Comparison of ENCODE assay signal across 9 mouse cellular contexts in genomic region chr9:22051161-22051957, GRCm38 (mm10). TPM values are rescaled to one million over a fixed set of nuclear protein-coding genes. Genes with fewer than 3 reads are reported as not detected.
DNase-seq lines count a peak whose midpoint lies in the region; ATAC-seq and TF ChIP-seq lines count a peak whose summit lies in the region.
"Had no signal": no experiment of that assay in that cellular context is flagged by ENCODE, and none has a peak within 500 bp of the region (broad histone marks: within the 10 kb centered on the region; RNA-seq: fewer than 3 reads in every experiment).

No protein-coding gene starts in this region.

- H3K9me3 ChIP-seq in hindbrain, embryonic 14.5 days (ENCODE audit: control insufficient read depth, low read length) = no peaks in the 10 kb centered on the region
- H3K9me3 ChIP-seq in midbrain, postnatal 0 days (ENCODE audit: low read length) = no peaks in the 10 kb centered on the region

- H3K4me3 ChIP-seq in heart, adult 2 months = peak overlapping the region; percentile 35; the same call in 1 of the 2 replicates
- peak overlapping the region; percentile 76 for H3K4me3 ChIP-seq in testis, adult 2 months (ENCODE audit: control insufficient read depth, low read depth, low read length)
- peak overlapping the region; percentile 96 for H3K4me3 ChIP-seq in hindbrain, embryonic 14.5 days (replicated peaks; ENCODE audit: low read length)
- H3K4me3 ChIP-seq in midbrain, postnatal 0 days (ENCODE audit: low read depth, low read length) = peak overlapping the region; percentile 91

- WGBS in heart, adult 2 months = 3% methylated on average over 66 of the region's 67 CpGs
- under 1% methylated on average over 60 of the region's 67 CpGs for WGBS in hindbrain, embryonic 14.5 days
- 1% methylated on average over 41 of the region's 67 CpGs for WGBS in midbrain, postnatal 0 days

- peaks cover 14% of the 10 kb centered on the region for H3K27me3 ChIP-seq in heart, adult 2 months (ENCODE audit: control insufficient read depth, insufficient read depth, low read length)
- H3K27me3 ChIP-seq in testis, adult 2 months (ENCODE audit: control insufficient read depth, insufficient read depth, low read length) = peaks cover 2% of the 10 kb centered on the region; the same call in 1 of the 2 replicates
- no peaks in the 10 kb centered on the region for H3K27me3 ChIP-seq in hindbrain, embryonic 14.5 days (ENCODE audit: control insufficient read depth, insufficient read depth, low read length)
- no peaks in the 10 kb centered on the region for H3K27me3 ChIP-seq in midbrain, postnatal 0 days (ENCODE audit: insufficient read depth, low read length)

- no peaks in the 10 kb centered on the region for H3K79me2 ChIP-seq in heart, adult 2 months (replicated peaks; ENCODE audit: control insufficient read depth, insufficient read depth, low read length)

- no peak for TF ChIP-seq POLR2A in heart, adult 2 months (IDR thresholded peaks at IDR 0.05; ENCODE audit: insufficient read depth, low read depth, low read length)
- no peak for TF ChIP-seq POLR2A in testis, adult 2 months (IDR thresholded peaks at IDR 0.05; ENCODE audit: control insufficient read depth, low read depth, low read length)

- no peaks in the 10 kb centered on the region for H3K36me3 ChIP-seq in heart, adult 2 months (ENCODE audit: control insufficient read depth, insufficient read depth, low read length)
- no peaks in the 10 kb centered on the region for H3K36me3 ChIP-seq in testis, adult 2 months (ENCODE audit: control insufficient read depth, insufficient read depth, low read length)
- H3K36me3 ChIP-seq in hindbrain, embryonic 14.5 days (replicated peaks; ENCODE audit: control insufficient read depth, insufficient read depth) = no peaks in the 10 kb centered on the region; the same call in 1 of the 2 replicates
- H3K36me3 ChIP-seq in midbrain, postnatal 0 days (ENCODE audit: insufficient read depth, low read length) = no peaks in the 10 kb centered on the region

- H3K4me2 ChIP-seq in hindbrain, embryonic 14.5 days (replicated peaks) = peak overlapping the region; percentile 87
- H3K4me2 ChIP-seq in midbrain, postnatal 0 days (ENCODE audit: low read depth, low read length, poor library complexity, severe bottlenecking) = peak overlapping the region; percentile 71

- no peak overlapping the region for H3K27ac ChIP-seq in heart, adult 2 months
- H3K27ac ChIP-seq in testis, adult 2 months (ENCODE audit: control insufficient read depth, insufficient read depth, low read depth, low read length) = no peak overlapping the region
- H3K27ac ChIP-seq in hindbrain, embryonic 14.5 days = peak overlapping the region; percentile 94
- peak overlapping the region; percentile 96 for H3K27ac ChIP-seq in midbrain, postnatal 0 days (ENCODE audit: low read depth, low read length)

- no peak for TF ChIP-seq EP300 in heart, adult 2 months (IDR thresholded peaks at IDR 0.05; ENCODE audit: insufficient read depth, low read depth, low read length)

- H3K4me1 ChIP-seq in heart, adult 2 months (ENCODE audit: control insufficient read depth, insufficient read depth, low read length) = no peaks in the 10 kb centered on the region
- peaks cover 32% of the 10 kb centered on the region for H3K4me1 ChIP-seq in testis, adult 2 months (ENCODE audit: control insufficient read depth, insufficient read depth, low read length)
- peaks cover 43% of the 10 kb centered on the region for H3K4me1 ChIP-seq in hindbrain, embryonic 14.5 days (replicated peaks; ENCODE audit: control insufficient read depth, insufficient read depth, low read length)
- peaks cover 10% of the 10 kb centered on the region; the same call in 1 of the 2 replicates for H3K4me1 ChIP-seq in midbrain, postnatal 0 days (ENCODE audit: insufficient read depth, low read length)

- intact Hi-C loops in heart, adult 2 months (cut with DNase I) = no loop called here
- intact Hi-C loops in heart, postnatal 10 days (cut with DNase I) = loop anchor here (5.0 kb wide), 1 partner anchor 74 kb away; no protein-coding TSS in a partner anchor

- peak; percentile 35 for ATAC-seq in hindbrain, embryonic 14.5 days (ENCODE audit: low FRiP score)
- ATAC-seq in midbrain, postnatal 0 days (ENCODE audit: low FRiP score) = peak; percentile 45
- ATAC-seq in megakaryocyte progenitor cell, adult 5-6 weeks (replicated peaks; ENCODE audit: poor library complexity) = no peak

- TF ChIP-seq CTCF in heart, adult 2 months (IDR thresholded peaks at IDR 0.05) = no peak
- no peak for TF ChIP-seq CTCF in testis, adult 2 months (IDR thresholded peaks at IDR 0.05; ENCODE audit: control insufficient read depth, insufficient read depth, insufficient replicate concordance, low read depth, low read length)
- TF ChIP-seq CTCF in midbrain, postnatal 0 days (IDR thresholded peaks at IDR 0.05) = no peak

- H3K9ac ChIP-seq in heart, adult 2 months (ENCODE audit: low read depth, low read length) = no peak overlapping the region
- peak overlapping the region; percentile 99 for H3K9ac ChIP-seq in hindbrain, embryonic 14.5 days
- peak overlapping the region; percentile 97 for H3K9ac ChIP-seq in midbrain, postnatal 0 days (replicated peaks; ENCODE audit: low read length, poor library complexity, severe bottlenecking)

- DNase-seq in heart, adult 2 months = no peak
- DNase-seq in heart, postnatal 10 days = no peak
- no peak for DNase-seq in testis, postnatal 14 days (ENCODE audit: low spot score)
- no peak for DNase-seq in hindbrain, embryonic 14.5 days (ENCODE audit: low spot score)
- DNase-seq in midbrain, postnatal 0 days (ENCODE audit: low spot score) = peak; percentile 35
- no peak for DNase-seq in adrenal gland, postnatal 4 days (ENCODE audit: low spot score in 2 of 2)

RNA-seq across cellular contexts. Expression of gene Elavl3, which starts 0.5 kb away (rescaled TPM):
- under 1 TPM; 0.08 to 0.09 TPM for total RNA-seq in heart, adult 2 months (2021)
- polyA plus RNA-seq in heart, adult 2 months (2012; rRNA removed) = 0.09 and 0.10 TPM in 2 replicates
- total RNA-seq in heart, postnatal 10 days (2021) = under 1 TPM; 0.26 to 0.47 TPM
- polyA plus RNA-seq in testis, adult 2 months (2012; rRNA removed) = 1.8 and 1.9 TPM in 2 replicates
- 129 and 130 TPM in 2 replicates for polyA plus RNA-seq in hindbrain, embryonic 14.5 days (2014; fragmentation: Nextera tagmentation; extraction: Ambion mirVana)
- total RNA-seq in midbrain, postnatal 0 days (2014; rRNA removed) = 215 and 239 TPM in 2 replicates
- polyA plus RNA-seq in midbrain, postnatal 0 days (2015; fragmentation: Nextera tagmentation; extraction: Ambion mirVana) = 75.2 and 78.7 TPM in 2 replicates
- total RNA-seq in megakaryocyte progenitor cell, adult 5-6 weeks (2015) = not detected in 2 replicates
- total RNA-seq in megakaryocyte progenitor cell, adult 5-6 weeks (2017) = not detected in 2 replicates
- 1 to 10 TPM; 7.0 to 9.5 TPM for total RNA-seq in adrenal gland, postnatal 4 days (2021)

RNA-seq across cellular contexts. Expression of gene Gm49318, which starts 19.7 kb away (rescaled TPM):
- under 1 TPM in 1 of 2 experiments, not detected in 1; 0.52 TPM for total RNA-seq in heart, adult 2 months (2021)
- polyA plus RNA-seq in heart, adult 2 months (2012; rRNA removed) = not detected in 2 replicates
- under 1 TPM in 1 of 2 experiments, not detected in 1; 0.64 TPM for total RNA-seq in heart, postnatal 10 days (2021)
- polyA plus RNA-seq in testis, adult 2 months (2012; rRNA removed) = not detected in 2 replicates
- not detected in 2 replicates for polyA plus RNA-seq in hindbrain, embryonic 14.5 days (2014; fragmentation: Nextera tagmentation; extraction: Ambion mirVana)
- total RNA-seq in midbrain, postnatal 0 days (2014; rRNA removed) = 4.1 TPM in 1 of 2 replicates, not detected in the other
- 0.25 and 0.36 TPM in 2 replicates for polyA plus RNA-seq in midbrain, postnatal 0 days (2015; fragmentation: Nextera tagmentation; extraction: Ambion mirVana)
- not detected in 2 replicates for total RNA-seq in megakaryocyte progenitor cell, adult 5-6 weeks (2015)
- not detected in 2 replicates for total RNA-seq in megakaryocyte progenitor cell, adult 5-6 weeks (2017)
- total RNA-seq in adrenal gland, postnatal 4 days (2021) = not detected
- polyA plus RNA-seq: gonadal fat pad, adult 2 months had no signal

RNA-seq across cellular contexts. Expression of gene Zfp653, which starts 19.8 kb away (rescaled TPM):
- total RNA-seq in heart, adult 2 months (2021) = 1 to 10 TPM; 3.8 to 4.7 TPM
- 8.7 and 9.5 TPM in 2 replicates for polyA plus RNA-seq in heart, adult 2 months (2012; rRNA removed)
- total RNA-seq in heart, postnatal 10 days (2021) = 1 to 10 TPM; 5.9 to 7.3 TPM
- polyA plus RNA-seq in testis, adult 2 months (2012; rRNA removed) = 43.1 and 44.9 TPM in 2 replicates
- polyA plus RNA-seq in hindbrain, embryonic 14.5 days (2014; fragmentation: Nextera tagmentation; extraction: Ambion mirVana) = 12.4 and 13.3 TPM in 2 replicates
- total RNA-seq in midbrain, postnatal 0 days (2014; rRNA removed) = 30.0 and 33.1 TPM in 2 replicates
- polyA plus RNA-seq in midbrain, postnatal 0 days (2015; fragmentation: Nextera tagmentation; extraction: Ambion mirVana) = 14.2 and 15.1 TPM in 2 replicates
- total RNA-seq in megakaryocyte progenitor cell, adult 5-6 weeks (2015) = 4.9 and 7.1 TPM in 2 replicates
- 8.0 and 11.9 TPM in 2 replicates for total RNA-seq in megakaryocyte progenitor cell, adult 5-6 weeks (2017)
- 10 to 100 TPM; 14.5 to 16.5 TPM for total RNA-seq in adrenal gland, postnatal 4 days (2021)

RNA-seq across cellular contexts. Expression of gene Ecsit, which starts 33.9 kb away (rescaled TPM):
- 100 to 1,000 TPM in 1 of 2 experiments, 10 to 100 TPM in 1; 92.5 to 106 TPM for total RNA-seq in heart, adult 2 months (2021)
- 166 and 169 TPM in 2 replicates for polyA plus RNA-seq in heart, adult 2 months (2012; rRNA removed)
- 10 to 100 TPM; 79.0 to 82.6 TPM for total RNA-seq in heart, postnatal 10 days (2021)
- polyA plus RNA-seq in testis, adult 2 months (2012; rRNA removed) = 71.6 and 72.6 TPM in 2 replicates
- polyA plus RNA-seq in hindbrain, embryonic 14.5 days (2014; fragmentation: Nextera tagmentation; extraction: Ambion mirVana) = 49.3 and 54.4 TPM in 2 replicates
- total RNA-seq in midbrain, postnatal 0 days (2014; rRNA removed) = 49.6 and 56.3 TPM in 2 replicates
- 55.0 and 57.2 TPM in 2 replicates for polyA plus RNA-seq in midbrain, postnatal 0 days (2015; fragmentation: Nextera tagmentation; extraction: Ambion mirVana)
- 10.1 and 12.0 TPM in 2 replicates for total RNA-seq in megakaryocyte progenitor cell, adult 5-6 weeks (2015)
- 20.8 and 24.0 TPM in 2 replicates for total RNA-seq in megakaryocyte progenitor cell, adult 5-6 weeks (2017)
- total RNA-seq in adrenal gland, postnatal 4 days (2021) = 10 to 100 TPM; 37.4 to 39.2 TPM

RNA-seq across cellular contexts. Expression of gene Cnn1, which starts 47.7 kb away (rescaled TPM):
- 1 to 10 TPM; 8.4 to 8.6 TPM for total RNA-seq in heart, adult 2 months (2021)
- 15.4 and 26.5 TPM in 2 replicates for polyA plus RNA-seq in heart, adult 2 months (2012; rRNA removed)
- total RNA-seq in heart, postnatal 10 days (2021) = 1 to 10 TPM; 8.2 to 9.7 TPM
- polyA plus RNA-seq in testis, adult 2 months (2012; rRNA removed) = 5.8 and 22.3 TPM in 2 replicates
- 1.0 and 1.1 TPM in 2 replicates for polyA plus RNA-seq in hindbrain, embryonic 14.5 days (2014; fragmentation: Nextera tagmentation; extraction: Ambion mirVana)
- 1.2 and 1.3 TPM in 2 replicates for total RNA-seq in midbrain, postnatal 0 days (2014; rRNA removed)
- polyA plus RNA-seq in midbrain, postnatal 0 days (2015; fragmentation: Nextera tagmentation; extraction: Ambion mirVana) = 0.77 and 0.92 TPM in 2 replicates
- total RNA-seq in megakaryocyte progenitor cell, adult 5-6 weeks (2015) = not detected in 2 replicates
- total RNA-seq in megakaryocyte progenitor cell, adult 5-6 weeks (2017) = not detected in 2 replicates
- 1 to 10 TPM in 1 of 2 experiments, under 1 TPM in 1; 0.81 to 1.6 TPM for total RNA-seq in adrenal gland, postnatal 4 days (2021)

Comparison
In these comparisons a context has a peak if more than half of its experiments do, and no peak if none do; other contexts are left out.
1. H3K27ac ChIP-seq: peak in hindbrain, embryonic 14.5 days (single experiment) and midbrain, postnatal 0 days (single experiment); none in heart, adult 2 months (single experiment) and testis, adult 2 months (single experiment).
2. H3K4me3 ChIP-seq: peak in every context shown above with its lines; median percentile 96 in hindbrain, embryonic 14.5 days; 91 in midbrain, postnatal 0 days; 76 in testis, adult 2 months; 35 in heart, adult 2 months.
3. RNA of gene Elavl3, which starts 0.5 kb away (total RNA-seq): 215 to 239 TPM in midbrain, postnatal 0 days; 7.0 to 9.5 TPM in adrenal gland, postnatal 4 days, 0.26 to 0.47 TPM in heart, postnatal 10 days, 0.08 to 0.09 TPM in heart, adult 2 months and not detected in megakaryocyte progenitor cell, adult 5-6 weeks; every median in the first group is over 10 times any median in the second.